Mouse (Mus musculus): ENCODE data around the gene Mpv17l2. TPM values are rescaled to one million over a fixed set of nuclear protein-coding genes. Genes with fewer than 3 reads are reported as not detected.

Gene Mpv17l2
- polyA plus RNA-seq, 1 experiment: 33.7 TPM

DNA sequence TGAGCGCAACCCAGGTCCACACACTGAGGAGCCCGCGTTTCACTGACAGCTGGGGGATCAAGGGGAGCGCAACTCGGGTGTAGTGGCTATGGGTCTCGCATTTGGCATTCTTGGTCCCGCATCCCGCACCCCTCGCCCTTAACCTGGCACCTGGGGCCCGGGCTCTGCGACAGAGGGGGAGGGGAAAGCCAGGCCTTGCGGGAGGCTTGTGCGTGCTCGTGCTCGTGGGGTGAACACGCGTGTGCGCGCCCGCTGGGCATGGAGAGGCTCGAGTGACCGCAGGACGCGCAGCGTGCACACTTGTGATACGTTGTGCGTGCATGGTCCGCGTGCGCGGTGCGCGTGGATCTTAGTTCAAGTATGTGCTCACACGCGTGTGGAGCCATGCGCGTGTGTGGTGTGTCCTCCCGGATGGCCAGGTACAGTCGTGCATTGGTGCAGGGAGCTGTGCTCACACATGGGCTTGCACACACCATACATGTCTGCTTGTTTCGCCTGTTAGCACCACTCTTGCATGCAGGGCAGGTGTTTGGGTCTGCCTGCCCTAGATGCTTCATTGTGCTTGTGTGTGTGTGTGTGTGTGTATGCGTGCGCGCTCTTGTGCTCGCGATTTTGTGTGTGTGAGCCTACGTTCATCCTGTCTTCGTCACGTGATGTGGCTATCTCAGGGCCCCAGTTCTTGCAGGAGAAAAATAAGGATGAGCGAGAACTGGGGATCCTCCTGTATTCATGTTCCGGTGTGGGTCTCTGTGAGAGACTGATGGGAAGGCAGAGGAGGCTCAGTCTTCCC lies 5.7 kb downstream of the Mpv17l2 start:
- H3K4me1 ChIP-seq (ENCODE audit: control insufficient read depth, insufficient read depth, low read length): peaks cover 40% of the 10 kb centered on the region
- peak overlapping the region; percentile 67 for H3K4me3 ChIP-seq (ENCODE audit: insufficient read depth, low read length)
- TF ChIP-seq POLR2A (IDR thresholded peaks at IDR 0.05; ENCODE audit: borderline replicate concordance, low read depth, low read length): no peak
- no peak for TF ChIP-seq CTCF (IDR thresholded peaks at IDR 0.05; ENCODE audit: low read depth, low read length)
- H3K27ac ChIP-seq (ENCODE audit: insufficient read depth, low read depth, low read length): no peak overlapping the region

DNA sequence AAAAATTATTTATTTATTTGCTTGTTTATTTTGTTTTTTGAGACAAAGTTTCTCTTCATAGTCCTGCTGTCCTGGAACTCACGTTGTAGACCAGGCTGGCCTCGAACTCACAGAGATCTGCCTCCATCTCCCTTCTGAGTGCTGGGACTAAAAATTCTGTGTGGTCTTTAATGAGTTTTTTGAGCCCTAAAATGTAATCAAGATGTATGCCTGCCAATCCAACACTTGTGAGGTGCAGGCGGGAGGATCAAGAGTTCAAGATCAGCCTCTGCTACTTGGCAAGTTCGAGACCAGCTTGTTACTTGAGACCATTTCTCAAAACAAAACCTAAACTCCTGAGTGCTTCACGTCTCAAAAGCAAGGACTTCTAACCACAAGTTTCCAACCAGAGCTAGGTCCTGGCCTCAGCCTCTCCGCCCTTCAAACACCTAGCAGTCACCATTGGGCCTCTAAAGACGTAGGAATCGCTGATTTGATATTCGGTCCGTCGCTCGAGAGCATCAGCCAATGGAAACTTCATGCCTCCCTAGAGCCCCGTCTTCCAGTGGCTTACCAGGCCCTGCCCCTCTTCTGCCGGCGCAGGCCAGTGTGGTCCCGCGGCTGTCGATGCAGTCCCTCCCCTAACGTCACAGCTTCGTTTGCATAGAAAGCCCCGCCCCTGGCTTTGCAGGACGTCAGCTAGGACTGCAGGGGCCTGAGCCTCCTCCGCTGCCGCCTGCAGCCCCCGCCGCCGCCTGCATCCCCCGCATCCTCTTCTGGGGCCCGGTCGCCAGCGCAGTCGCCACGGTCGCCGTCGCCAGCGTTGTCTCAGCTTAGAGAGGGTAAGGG lies 6.5 kb downstream of the Mpv17l2 start, which contains the start of gene Rab3a:
Rab3a (plus strand) TSS at position 637 of the 828 bp plus-strand sequence.
- TF ChIP-seq POLR2A (IDR thresholded peaks at IDR 0.05; ENCODE audit: borderline replicate concordance, low read depth, low read length) (no peak), CTCF (IDR thresholded peaks at IDR 0.05; ENCODE audit: low read depth, low read length) (no peak)
- H3K4me3 ChIP-seq (ENCODE audit: insufficient read depth, low read length): peak within 1 kb of the TSS; percentile 67
- peaks cover 33% of the 10 kb centered on the region for H3K4me1 ChIP-seq (ENCODE audit: control insufficient read depth, insufficient read depth, low read length)
- H3K27ac ChIP-seq (ENCODE audit: insufficient read depth, low read depth, low read length): peak within 1 kb of the TSS; percentile 62

DNA sequence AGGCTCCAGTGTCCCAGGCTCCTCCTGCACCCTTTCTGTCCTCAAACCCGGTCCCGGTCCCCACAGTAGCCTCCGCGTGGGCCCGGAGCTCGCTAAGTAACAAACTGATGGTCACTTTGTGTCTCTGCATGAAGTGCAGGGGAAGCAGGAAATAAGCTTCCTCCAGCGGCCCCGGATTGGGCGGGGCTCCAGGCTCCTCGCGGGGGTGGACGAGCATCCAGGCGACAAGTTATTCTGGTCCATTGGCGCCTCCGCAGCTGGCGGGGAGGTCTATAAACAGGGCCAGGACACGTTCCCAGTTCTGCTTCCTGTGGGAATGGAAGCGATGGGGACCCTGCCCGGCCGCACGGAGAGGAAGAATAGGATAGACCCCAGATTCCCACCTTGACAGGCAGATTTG lies 7.6 kb downstream of the Mpv17l2 start:
- H3K4me3 ChIP-seq (ENCODE audit: insufficient read depth, low read length): peak overlapping the region; percentile 55
- peak overlapping the region; percentile 79 for H3K27ac ChIP-seq (ENCODE audit: insufficient read depth, low read depth, low read length)
- peaks cover 30% of the 10 kb centered on the region for H3K4me1 ChIP-seq (ENCODE audit: control insufficient read depth, insufficient read depth, low read length)
- TF ChIP-seq CTCF (IDR thresholded peaks at IDR 0.05; ENCODE audit: low read depth, low read length): no peak
- TF ChIP-seq POLR2A (IDR thresholded peaks at IDR 0.05; ENCODE audit: borderline replicate concordance, low read depth, low read length): no peak

DNA sequence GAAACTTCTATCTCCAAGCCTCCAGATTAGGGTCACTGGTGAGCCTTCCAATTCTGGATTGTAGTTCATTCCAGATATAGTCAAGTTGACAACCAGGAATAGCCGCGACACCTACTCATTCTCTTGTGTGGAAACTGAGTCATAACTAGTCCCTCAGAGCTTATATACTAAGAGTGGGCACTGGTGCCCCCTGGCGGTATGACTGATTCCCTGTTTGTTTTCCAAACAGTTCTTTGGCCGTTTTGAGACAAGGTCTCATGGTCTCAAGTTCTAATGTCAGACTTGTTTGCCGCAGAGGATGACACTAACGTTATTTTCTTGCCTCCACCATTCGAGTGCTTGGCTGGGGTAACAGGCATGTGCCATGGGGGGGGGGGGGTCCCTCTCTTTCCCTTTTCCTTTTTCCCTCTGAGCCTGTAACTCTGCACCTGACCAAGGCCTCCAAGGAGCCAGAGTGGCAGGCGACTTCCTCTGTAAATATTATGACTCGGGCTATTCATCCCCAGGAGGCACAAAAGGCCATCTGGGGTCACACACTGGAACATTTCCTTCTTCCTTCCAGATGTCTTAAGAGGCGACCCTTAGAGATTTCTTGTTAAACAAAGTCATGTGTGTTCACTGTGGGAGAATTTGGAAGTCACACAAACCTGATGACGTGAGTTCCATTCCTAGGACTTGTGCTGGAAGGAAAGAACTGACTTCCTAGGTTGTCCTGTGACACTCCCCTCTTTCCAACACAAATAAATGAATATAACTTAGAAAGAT lies 8.6 kb downstream of the Mpv17l2 start:
- Histone ChIP-seq H3K27ac (ENCODE audit: insufficient read depth, low read depth, low read length) (peak overlapping the region; percentile 79), H3K4me3 (ENCODE audit: insufficient read depth, low read length) (peak overlapping the region; percentile 55; the same call in 1 of the 2 replicates)

DNA sequence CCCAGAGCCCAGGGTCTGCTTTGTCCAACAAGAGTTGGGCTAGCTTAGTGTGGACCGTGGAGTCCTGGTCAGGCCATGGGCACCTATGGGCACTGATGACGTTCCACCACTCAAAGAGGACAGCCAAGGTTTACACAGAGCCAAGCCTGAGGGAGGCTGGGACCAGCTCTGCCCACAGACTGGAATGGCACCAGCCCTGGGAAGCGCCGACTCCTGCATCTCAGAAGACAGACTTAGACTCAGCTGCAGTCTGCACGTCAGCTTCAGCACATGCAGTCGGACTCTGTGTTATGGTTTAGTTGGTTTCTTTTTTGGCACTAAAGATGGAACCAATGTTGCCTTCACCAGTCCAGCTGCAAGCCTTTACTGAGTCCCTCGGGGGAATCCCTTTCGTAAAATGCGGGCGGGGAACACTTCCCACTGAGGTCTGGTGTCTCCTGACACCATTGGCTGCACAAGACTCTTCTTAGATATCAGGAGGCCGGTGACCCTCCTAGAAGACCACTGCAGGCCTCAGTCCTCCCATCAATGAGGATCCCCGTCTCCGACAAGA lies 10.5 kb downstream of the Mpv17l2 start:
- no peak overlapping the region for H3K27ac ChIP-seq (ENCODE audit: insufficient read depth, low read depth, low read length)
- TF ChIP-seq POLR2A (IDR thresholded peaks at IDR 0.05; ENCODE audit: borderline replicate concordance, low read depth, low read length) (no peak), CTCF (IDR thresholded peaks at IDR 0.05; ENCODE audit: low read depth, low read length) (no peak)
- H3K4me1 ChIP-seq (ENCODE audit: control insufficient read depth, insufficient read depth, low read length): peaks cover 25% of the 10 kb centered on the region
- H3K4me3 ChIP-seq (ENCODE audit: insufficient read depth, low read length): no peak overlapping the region

More for the DNA sequence above, 8.6 kb downstream of the Mpv17l2 start:
- H3K4me1 ChIP-seq (ENCODE audit: control insufficient read depth, insufficient read depth, low read length): peaks cover 30% of the 10 kb centered on the region
- TF ChIP-seq POLR2A (IDR thresholded peaks at IDR 0.05; ENCODE audit: borderline replicate concordance, low read depth, low read length) (no peak), CTCF (IDR thresholded peaks at IDR 0.05; ENCODE audit: low read depth, low read length) (0 out of 2 replicates have a peak, but pooled peaks have one; percentile 21)

DNA sequence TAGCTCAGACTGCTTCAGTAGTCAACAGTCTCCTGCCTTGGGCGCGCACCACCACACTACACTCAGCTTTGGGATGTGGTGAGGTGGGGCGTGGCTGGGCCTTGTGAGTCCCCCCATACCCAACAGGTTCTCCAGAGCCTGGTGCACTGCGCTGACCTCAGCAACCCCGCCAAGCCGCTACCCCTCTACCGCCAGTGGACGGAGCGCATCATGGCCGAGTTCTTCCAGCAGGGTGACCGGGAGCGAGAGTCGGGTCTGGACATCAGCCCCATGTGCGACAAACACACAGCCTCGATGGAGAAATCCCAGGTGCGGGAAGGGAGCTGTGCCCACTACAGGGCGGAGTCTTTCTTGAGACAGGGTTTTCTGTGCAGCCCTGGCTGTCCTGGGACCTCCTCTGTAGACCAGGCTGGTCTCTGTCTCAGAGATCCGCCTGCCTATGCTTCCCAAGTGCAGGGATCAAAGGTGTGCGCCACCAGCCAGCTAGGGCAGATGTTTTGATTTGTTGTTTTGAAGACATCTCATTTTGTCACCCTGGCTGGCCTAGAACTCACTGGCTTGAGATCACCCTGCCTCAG lies 11.6 kb downstream of the Mpv17l2 start:
- TF ChIP-seq CTCF (IDR thresholded peaks at IDR 0.05; ENCODE audit: low read depth, low read length) (no peak), POLR2A (IDR thresholded peaks at IDR 0.05; ENCODE audit: borderline replicate concordance, low read depth, low read length) (no peak)
- Histone ChIP-seq H3K4me3 (ENCODE audit: insufficient read depth, low read length) (no peak overlapping the region), H3K4me1 (ENCODE audit: control insufficient read depth, insufficient read depth, low read length) (peaks cover 27% of the 10 kb centered on the region), H3K27ac (ENCODE audit: insufficient read depth, low read depth, low read length) (no peak overlapping the region)

DNA sequence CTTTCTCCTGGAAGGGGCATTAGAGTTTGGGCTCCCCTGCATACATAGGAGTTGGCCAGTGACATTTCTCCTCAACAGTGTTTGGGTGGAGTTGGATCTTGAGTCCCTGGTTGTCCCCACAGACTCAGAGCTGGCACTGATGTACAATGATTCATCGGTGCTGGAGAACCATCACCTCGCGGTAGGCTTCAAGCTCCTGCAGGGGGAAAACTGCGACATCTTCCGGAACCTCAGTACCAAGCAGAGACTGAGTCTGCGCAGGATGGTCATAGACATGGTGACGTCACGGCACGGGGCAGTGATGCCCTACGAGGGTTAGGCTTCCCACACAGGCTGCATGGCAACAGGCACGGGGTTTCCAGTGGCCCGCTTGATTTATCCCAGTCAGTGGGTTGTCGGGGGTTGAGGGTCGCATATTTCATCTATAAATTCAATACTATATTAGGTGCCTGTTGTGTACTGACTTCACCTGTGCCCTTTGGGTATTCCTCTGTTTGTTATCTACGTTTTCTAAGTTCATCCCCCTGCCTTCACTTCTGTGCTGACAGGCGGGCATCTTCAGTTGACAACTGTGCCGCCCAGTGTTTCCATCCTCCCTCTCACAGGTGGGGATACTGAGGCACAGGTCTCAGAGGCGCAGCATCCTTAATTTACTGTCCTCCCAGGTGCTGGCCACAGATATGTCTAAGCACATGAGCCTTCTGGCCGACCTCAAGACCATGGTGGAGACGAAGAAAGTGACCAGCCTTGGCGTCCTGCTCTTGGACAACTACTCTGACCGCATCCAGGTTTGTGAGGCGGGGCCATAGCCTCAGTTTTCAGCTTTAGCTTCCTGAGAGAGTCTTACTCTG lies 12.3 kb downstream of the Mpv17l2 start:
- Histone ChIP-seq H3K27ac (ENCODE audit: insufficient read depth, low read depth, low read length) (no peak overlapping the region), H3K4me1 (ENCODE audit: control insufficient read depth, insufficient read depth, low read length) (peaks cover 23% of the 10 kb centered on the region), H3K4me3 (ENCODE audit: insufficient read depth, low read length) (no peak overlapping the region)
- TF ChIP-seq POLR2A (IDR thresholded peaks at IDR 0.05; ENCODE audit: borderline replicate concordance, low read depth, low read length) (no peak), CTCF (IDR thresholded peaks at IDR 0.05; ENCODE audit: low read depth, low read length) (no peak)

DNA sequence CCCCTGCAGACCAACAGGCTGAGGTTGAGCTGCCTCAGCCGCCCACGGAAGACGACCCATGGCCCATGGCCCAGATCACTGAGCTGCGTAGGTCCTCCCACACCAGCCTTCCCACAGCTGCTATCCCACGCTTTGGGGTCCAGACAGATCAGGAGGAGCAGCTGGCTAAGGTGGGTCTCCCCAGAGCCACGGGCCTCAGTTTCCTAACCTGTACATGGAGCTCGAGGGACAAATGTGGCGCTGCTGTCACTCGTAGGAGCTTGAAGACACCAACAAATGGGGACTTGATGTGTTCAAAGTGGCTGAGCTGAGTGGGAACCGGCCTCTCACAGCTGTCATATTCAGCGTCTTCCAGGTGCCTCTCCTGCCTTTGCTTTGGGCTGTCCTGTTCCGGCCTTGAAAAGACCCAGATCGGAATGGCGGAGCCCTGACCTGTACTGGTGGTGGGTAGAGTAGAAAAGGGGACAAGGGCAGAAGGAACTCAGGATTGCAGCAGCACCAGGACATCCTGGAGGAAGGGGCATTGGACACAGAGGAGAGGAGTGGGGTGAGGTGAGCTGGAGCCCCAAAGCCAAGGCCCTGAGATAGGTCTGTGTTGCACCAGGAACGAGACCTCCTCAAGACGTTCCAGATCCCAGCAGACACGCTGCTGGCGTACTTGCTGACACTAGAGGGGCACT lies 13.4 kb downstream of the Mpv17l2 start:
- TF ChIP-seq CTCF (IDR thresholded peaks at IDR 0.05; ENCODE audit: low read depth, low read length) (no peak), POLR2A (IDR thresholded peaks at IDR 0.05; ENCODE audit: borderline replicate concordance, low read depth, low read length) (no peak)
- H3K4me3 ChIP-seq (ENCODE audit: insufficient read depth, low read length): no peak overlapping the region
- peaks cover 15% of the 10 kb centered on the region for H3K4me1 ChIP-seq (ENCODE audit: control insufficient read depth, insufficient read depth, low read length)
- H3K27ac ChIP-seq (ENCODE audit: insufficient read depth, low read depth, low read length): no peak overlapping the region
